Mouse (Mus musculus): ENCODE measurements around the gene Plbd1.

Plbd1 gene

GRCm38 (mm10) chr6:136661706-136662016 lies at the start of gene Plbd1:
Plbd1 (minus strand) TSS chr6:136661928.
- peak; percentile 19 for DNase-seq (ENCODE audit: extremely low read depth, insufficient read length, low spot score)

- DNase-seq (ENCODE audit: extremely low read depth, insufficient read length, low spot score) = no peak
These were observed 48.7 kb upstream of the Plbd1 start for GRCm38 (mm10) chr6:136710408-136710807.

- DNase-seq (ENCODE audit: extremely low read depth, insufficient read length, low spot score) = no peak
These were observed 46.9 kb upstream of the Plbd1 start for GRCm38 (mm10) chr6:136708597-136708996.

- DNase-seq (ENCODE audit: extremely low read depth, insufficient read length, low spot score) = no peak
These were observed 40.1 kb upstream of the Plbd1 start for GRCm38 (mm10) chr6:136701878-136702277.

GRCm38 (mm10) chr6:136701185-136701584 lies 39.5 kb upstream of the Plbd1 start:
- DNase-seq (ENCODE audit: extremely low read depth, insufficient read length, low spot score) = no peak

GRCm38 (mm10) chr6:136691314-136691713 lies 29.6 kb upstream of the Plbd1 start:
- DNase-seq (ENCODE audit: extremely low read depth, insufficient read length, low spot score) = no peak

GRCm38 (mm10) chr6:136690527-136690926 lies 28.8 kb upstream of the Plbd1 start:
- no peak for DNase-seq (ENCODE audit: extremely low read depth, insufficient read length, low spot score)

- no peak for DNase-seq (ENCODE audit: extremely low read depth, insufficient read length, low spot score)
These were observed 28.2 kb upstream of the Plbd1 start for GRCm38 (mm10) chr6:136689790-136690413.

GRCm38 (mm10) chr6:136685433-136685832 lies 23.7 kb upstream of the Plbd1 start:
- no peak for DNase-seq (ENCODE audit: extremely low read depth, insufficient read length, low spot score)

GRCm38 (mm10) chr6:136683410-136684334 lies 21.9 kb upstream of the Plbd1 start:
- no peak for DNase-seq (ENCODE audit: extremely low read depth, insufficient read length, low spot score)

GRCm38 (mm10) chr6:136679381-136679780 lies 17.7 kb upstream of the Plbd1 start:
- no peak for DNase-seq (ENCODE audit: extremely low read depth, insufficient read length, low spot score)

- no peak for DNase-seq (ENCODE audit: extremely low read depth, insufficient read length, low spot score)
These were observed 13.2 kb upstream of the Plbd1 start for GRCm38 (mm10) chr6:136674935-136675334.

GRCm38 (mm10) chr6:136672467-136672866 lies 10.7 kb upstream of the Plbd1 start:
- DNase-seq (ENCODE audit: extremely low read depth, insufficient read length, low spot score) = peak; percentile 60

GRCm38 (mm10) chr6:136669274-136669673 lies 7.5 kb upstream of the Plbd1 start:
- no peak for DNase-seq (ENCODE audit: extremely low read depth, insufficient read length, low spot score)

GRCm38 (mm10) chr6:136668266-136668986 lies 6.7 kb upstream of the Plbd1 start:
- no peak for DNase-seq (ENCODE audit: extremely low read depth, insufficient read length, low spot score)

- DNase-seq (ENCODE audit: extremely low read depth, insufficient read length, low spot score) = no peak
These were observed 335 bp upstream of the Plbd1 start for GRCm38 (mm10) chr6:136662063-136662462.

- DNase-seq (ENCODE audit: extremely low read depth, insufficient read length, low spot score) = no peak
These were observed 660 bp downstream of the Plbd1 start for GRCm38 (mm10) chr6:136660831-136661705.

- no peak for DNase-seq (ENCODE audit: extremely low read depth, insufficient read length, low spot score)
These were observed 2.5 kb downstream of the Plbd1 start for GRCm38 (mm10) chr6:136659226-136659625.

GRCm38 (mm10) chr6:136658303-136658702 lies 3.4 kb downstream of the Plbd1 start:
- no peak for DNase-seq (ENCODE audit: extremely low read depth, insufficient read length, low spot score)

- DNase-seq (ENCODE audit: extremely low read depth, insufficient read length, low spot score) = no peak
These were observed 5.9 kb downstream of the Plbd1 start for GRCm38 (mm10) chr6:136655786-136656185.

Data from 3134 (cell line).